Mouse (Mus musculus) ovary, adult 18-20 months (tissue): ENCODE data around the gene Hspa1a.
"Not testable (repeated sequence)": the region's sequence is repeated elsewhere in the genome, so short reads cannot be mapped to it uniquely, and the experiment has no call there.

Experiments
- DNase-seq: peaks from one replicate; pipeline ENCODE4 v3.0.0; 2022; ENCODE audit warnings: low spot score, mixed read lengths

The Hspa1a gene

DNA sequence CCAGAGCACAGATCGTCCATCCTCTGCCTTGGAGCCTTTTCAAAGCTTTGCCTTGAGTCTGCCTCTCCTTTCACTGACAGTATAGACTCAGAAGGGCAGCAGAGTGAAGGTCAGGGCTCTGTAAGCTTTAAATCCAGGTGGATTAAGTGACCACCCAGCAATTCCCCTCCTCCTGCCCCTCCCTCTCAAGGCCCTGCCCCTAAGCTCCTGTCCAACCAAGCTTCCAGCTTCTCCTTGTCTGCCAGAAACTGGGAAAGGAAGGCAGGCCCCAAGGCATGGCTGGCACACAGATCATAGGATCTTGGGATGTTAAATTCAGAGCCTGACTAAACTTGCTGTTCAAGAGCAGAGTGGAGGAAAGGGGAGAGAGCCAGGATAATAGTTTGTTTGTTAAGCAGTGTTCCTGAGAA is 7.3 kb downstream of the Hspa1a start:
- no peak for DNase-seq

DNA sequence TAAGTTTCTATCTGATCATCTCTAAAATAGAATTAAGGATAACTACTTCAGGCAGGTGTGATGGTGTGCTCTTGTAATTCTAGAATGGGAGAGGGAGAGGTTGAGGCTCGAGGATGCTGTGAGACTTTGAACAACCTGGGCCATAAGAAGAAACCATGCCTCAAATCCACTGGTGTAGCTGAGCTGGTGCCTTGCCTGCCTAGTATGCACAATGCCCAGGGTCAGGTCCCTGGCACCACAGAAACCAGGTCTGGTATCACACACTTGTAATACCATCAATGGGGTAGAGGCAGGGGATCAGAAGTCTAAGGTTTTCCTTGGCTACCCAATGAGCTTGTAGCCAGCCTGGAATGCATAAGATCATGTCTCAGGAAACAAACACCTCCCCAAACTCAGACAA is 9.1 kb downstream of the Hspa1a start:
- no peak for DNase-seq

DNA sequence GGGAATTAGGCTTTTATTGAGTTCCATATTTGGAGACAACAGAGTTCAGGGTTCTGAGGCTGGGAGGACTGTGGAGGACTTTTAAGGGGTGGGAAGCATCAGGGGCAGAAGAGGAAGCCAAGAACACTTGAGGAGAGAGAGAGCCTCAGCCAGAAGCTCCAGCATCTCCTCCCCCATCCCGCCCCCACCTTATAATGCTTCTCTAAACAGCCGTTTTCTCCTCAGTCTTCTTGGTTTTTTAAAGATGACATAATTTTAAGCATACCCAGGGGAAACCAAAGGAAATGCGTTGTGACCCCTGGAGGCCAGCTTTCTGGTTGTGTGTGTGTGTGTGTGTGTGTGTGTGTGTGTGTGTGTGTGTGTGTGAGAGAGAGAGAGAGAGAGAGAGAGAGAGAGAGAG is 9.8 kb downstream of the Hspa1a start:
- DNase-seq = no peak

DNA sequence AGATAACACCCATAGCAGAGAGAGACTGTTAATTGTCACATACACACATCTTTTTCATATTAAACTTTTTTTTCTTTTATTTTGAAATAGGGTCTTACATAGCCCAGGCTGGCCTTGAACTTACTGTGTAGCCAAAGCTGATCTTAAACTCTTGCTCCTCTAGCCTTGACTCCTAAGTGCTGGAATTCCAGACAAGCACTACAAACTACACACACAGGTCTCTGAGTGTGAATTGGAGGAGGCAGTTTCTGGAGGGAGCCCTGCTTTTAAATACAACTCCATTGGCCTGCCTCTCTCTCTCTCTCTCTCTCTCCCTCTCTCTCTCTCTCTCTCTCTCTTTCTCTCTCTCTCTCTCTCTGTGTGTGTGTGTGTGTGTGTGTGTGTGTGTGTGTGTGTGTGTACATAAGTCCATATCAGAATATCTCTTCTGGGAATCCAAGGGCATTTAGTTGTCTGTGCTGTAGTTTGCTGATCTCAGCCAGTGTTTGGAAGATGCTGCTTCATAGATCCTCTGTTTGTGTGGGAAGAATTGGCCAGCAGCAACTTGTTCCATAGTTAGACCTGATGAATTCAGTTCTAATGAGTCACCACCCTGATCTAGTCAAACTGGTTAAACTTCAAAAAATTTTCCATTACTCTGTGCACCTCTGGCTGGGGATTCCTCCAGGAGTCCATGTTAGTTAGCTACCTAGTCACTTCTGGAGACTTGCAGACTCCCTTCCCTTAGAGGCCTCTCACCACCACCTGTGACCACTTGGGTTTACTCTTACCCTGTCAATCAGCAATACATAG is 11.1 kb downstream of the Hspa1a start:
- no peak for DNase-seq

DNA sequence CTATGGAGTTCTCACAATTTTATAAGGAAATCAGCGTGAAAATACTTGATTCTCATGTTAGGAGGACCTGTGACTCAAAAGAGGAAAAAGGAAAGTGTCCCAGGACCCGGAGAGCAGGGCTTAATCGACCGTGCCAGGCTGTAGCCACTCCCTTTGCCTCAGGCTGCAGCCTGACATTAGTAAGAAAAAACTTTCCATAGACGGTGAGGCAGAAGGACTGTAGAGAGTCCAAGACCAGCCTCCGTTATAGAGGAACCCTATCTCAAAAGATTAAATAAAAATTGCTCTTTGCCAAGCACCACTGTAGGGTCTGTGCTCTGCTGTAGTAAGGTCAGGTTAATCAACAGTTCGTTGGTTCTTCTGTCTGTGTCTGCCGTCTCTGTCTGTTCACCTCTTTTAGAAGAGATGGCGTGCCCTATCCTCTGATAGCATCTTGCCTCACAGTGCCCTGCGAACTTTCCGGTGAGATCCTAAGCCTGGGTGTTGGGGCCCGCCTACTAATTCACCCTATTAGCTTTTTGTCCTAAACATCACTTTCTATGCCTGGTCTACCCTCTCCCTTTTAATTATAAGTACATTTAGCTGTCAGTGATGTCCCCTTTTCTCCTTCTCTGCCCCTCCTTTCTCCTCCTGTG is 12.0 kb downstream of the Hspa1a start:
- peak; percentile 49 for DNase-seq

DNA sequence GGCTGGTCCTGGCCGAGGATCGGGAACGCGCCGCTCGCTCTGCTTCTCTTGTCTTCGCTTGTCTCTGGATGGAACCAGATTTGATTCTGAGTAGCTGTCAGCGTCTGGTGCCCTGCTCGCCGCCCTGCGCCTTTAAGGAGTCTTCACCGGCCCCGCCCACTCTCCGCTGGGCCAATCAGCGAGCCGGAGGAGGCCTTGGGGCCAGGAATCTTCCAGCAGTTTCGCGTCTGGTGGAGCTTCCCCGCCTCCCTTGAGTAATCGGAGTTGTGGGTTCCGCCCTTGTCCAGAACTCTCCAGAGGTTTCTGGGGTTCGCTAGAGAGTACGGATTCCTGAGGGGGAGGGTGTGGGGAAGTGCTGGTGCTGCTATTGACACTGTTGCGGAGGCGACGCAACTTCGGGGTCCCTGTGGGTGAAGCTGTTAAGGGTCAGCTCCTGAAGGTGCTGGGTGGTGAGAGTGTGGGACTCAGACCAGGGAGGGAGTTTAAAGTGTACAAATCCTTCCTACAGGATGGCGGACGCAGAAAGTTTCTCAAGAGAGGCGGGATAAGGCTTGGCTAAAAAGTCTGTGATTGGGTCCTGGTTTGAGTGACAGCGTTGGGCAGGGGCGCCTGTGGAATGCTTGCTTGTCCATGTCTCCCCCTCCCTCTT is 12.7 kb downstream of the Hspa1a start, which contains the start of gene Hspa1b:
Hspa1b (minus strand) TSS at position 109 of the 649 bp plus-strand sequence.
- peak; percentile 84 for DNase-seq

DNA sequence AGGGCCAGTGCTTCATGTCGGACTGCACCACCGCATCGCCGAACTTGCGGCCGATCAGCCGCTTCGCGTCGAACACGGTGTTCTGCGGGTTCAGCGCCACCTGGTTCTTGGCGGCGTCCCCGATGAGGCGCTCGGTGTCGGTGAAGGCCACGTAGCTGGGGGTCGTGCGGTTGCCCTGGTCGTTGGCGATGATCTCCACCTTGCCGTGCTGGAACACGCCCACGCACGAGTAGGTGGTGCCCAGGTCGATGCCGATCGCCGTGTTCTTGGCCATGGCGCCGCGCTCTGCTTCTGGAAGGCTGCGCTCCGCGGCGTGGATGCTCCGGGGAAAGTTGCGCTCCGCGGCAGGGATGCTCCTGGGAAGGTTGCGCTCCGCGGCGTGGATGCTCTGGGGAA is 13.2 kb downstream of the Hspa1a start:
- DNase-seq = not testable (repeated sequence)

DNA sequence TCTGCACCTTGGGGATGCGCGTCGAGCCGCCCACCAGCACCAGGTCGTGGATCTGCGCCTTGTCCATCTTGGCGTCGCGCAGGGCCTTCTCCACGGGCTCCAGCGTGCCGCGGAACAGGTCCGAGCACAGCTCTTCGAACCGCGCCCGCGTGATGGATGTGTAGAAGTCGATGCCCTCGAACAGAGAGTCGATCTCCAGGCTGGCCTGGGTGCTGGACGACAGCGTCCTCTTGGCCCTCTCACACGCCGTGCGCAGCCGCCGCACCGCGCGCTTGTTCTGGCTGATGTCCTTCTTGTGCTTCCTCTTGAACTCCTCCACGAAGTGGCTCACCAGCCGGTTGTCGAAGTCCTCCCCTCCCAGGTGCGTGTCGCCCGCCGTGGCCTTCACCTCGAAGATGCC is 14.0 kb downstream of the Hspa1a start:
- not testable (repeated sequence) for DNase-seq

DNA sequence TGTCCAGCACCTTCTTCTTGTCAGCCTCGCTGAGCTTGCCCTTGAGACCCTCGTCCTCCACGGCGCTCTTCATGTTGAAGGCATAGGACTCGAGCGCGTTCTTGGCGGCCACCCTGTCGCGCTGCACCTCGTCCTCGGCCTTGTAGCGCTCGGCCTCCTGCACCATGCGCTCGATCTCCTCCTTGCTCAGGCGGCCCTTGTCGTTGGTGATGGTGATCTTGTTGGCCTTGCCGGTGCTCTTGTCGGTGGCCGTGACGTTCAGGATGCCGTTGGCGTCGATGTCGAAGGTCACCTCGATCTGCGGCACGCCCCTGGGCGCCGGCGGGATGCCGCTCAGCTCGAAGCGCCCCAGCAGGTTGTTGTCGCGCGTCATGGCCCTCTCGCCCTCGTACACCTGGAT is 14.7 kb downstream of the Hspa1a start:
- DNase-seq = not testable (repeated sequence)

DNA sequence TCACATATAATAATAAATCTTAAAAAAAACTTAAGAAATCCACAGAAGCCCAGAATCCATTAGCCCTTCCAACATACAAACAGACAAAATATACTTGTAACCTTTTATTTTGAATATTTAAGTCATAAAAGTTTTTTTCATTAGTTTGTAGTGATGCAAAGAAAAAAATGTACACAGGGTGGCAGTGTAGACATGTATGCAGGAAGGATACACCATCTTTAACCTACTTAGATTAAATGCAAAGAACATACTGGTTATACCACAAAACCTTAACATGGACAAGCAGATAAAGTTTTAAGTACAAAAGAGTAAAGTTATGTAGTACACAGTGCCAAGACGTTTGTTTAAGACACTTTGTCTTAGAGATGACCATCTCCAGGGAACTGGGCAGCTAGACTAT is 15.6 kb downstream of the Hspa1a start:
- no peak for DNase-seq

DNA sequence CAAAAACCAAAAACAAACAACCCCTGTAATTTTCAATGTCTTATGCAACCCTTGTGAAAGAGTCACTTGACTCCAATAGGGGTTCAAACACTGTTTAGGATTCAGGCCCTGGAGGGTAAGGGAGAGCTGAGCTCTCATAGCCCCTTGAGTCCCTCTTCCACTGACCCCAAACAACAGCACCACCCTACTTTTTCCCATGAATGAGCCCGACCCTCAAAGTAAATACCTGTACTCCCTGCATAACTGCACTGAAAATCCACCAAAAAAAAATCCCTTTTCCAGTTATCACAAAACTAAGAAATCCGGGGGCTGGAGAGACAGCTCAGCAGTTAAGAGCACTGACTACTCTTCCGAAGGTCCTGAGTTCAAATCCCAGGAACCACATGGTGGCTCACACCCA is 16.1 kb downstream of the Hspa1a start:
- DNase-seq = no peak

DNA sequence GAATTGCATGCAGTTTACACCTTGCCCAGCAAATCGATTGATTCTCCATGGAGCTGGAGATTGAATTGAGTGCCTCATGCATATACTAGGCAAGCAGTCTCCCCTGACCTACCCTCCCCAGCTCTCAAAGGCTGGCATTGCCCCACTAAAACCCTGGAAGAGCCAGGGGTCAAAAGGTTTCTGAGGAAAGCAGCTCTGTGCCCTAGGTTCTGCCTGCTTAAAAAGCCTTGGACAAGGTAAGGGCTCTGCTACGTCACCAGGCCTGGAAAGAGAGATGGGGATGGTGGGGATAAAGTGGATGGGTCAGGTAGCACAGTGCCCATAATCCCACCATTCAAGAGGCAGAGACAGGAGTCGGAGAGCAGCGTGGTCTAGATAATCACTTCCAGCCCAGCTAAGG is 17.1 kb downstream of the Hspa1a start:
- DNase-seq = no peak

DNA sequence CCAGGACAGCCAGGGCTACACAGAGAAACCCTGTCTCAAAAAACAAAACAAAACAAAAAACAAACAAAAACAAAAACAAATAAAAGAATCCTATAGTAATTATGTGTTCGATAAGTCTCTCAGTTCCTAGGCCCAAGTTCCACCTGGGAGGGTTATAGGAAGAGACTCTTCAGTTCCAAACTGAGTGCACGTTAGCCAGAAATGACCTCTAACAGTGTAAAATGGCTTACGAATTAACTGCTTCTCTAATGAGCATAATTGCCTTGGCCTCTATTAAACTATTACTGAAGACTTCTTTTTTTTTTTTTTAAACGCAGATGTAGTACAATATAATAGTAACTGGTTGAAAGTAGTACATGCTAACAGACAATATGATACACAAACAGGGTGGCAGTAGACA is 18.1 kb downstream of the Hspa1a start:
- no peak for DNase-seq

DNA sequence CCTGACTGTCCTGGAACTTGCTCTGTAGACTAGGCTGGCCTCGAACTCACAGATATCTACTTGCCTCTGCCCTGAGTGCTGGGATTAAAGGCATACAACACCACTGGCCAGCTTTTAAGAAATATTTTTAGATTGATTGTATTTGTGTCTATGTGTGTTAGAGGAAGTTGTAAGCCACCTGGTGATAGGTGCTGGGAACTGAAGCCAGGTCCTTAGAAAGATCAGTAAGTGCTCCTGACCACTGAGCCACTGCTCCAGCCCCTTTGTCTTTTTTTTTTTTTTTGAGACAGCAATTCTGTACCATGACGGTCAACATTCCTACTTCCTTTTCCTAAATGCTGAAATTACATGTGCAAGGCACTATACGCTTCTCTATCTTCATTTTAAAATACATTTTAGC is 18.7 kb downstream of the Hspa1a start:
- no peak for DNase-seq

DNA sequence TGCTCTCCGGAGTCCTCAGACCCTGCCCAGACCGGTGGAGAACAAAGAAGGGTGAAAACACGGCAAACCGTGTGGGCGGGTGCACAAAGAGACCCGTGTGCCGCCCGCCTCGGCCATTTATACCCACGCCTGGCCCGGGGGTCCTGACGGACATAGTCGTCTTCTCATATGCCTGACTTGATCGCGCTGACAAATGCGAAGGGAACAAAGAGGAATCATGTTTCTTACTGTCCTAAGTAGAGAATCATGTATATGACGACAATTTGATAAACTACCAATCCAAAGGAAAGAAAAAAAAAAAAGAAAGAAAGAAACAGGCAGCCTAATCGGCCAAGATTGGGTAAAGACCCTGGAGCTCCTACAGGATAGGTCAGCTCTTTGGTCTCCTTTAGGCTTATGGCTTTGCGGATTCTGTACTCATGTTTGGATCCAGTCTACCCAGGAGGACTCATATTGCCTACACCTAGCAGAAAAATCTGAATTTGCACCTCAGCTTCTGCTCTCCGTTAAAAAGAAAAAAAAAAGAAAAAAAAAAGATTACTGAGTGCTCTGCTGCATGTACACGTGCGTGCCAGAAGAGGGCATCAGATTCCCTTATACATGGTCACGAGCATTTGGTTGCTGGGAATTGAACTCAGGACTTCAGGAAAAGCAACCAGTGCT is 19.4 kb downstream of the Hspa1a start:
- peak; percentile 60 for DNase-seq

DNA sequence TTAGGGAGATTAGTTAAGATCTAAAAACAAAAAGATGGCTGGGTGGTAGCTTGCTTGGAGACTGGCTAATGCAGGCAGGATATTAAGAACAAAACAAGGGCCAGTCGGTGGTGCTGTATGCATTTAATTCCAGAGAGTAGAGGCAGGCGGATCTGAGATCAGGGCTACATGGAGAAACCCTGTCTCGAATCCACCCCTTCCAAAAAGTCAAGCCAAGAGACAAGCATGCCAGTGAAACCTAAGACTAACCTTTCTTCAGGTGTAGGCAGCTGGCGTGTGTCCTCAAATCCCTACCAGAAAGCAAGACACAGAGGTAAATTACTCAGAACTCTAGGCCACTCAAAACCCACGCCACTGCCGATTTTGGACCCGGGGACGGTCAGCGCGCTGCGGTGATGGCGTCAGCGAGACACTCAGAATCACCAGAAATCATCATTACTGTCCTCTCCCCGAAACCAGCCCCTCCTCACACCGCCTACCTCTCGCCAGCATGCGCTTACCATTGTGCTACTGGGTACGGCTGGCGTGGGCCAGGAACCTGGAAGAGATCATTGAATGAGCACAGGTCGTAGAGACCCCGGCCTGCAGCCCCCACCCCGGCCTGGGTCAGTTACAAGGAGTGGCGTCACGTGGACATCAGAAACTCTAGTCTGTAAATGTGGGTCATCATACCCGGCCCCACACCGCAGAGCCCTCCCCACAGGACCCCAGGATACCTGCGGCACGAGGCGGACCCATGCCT is 20.1 kb downstream of the Hspa1a start:
- DNase-seq = no peak

DNA sequence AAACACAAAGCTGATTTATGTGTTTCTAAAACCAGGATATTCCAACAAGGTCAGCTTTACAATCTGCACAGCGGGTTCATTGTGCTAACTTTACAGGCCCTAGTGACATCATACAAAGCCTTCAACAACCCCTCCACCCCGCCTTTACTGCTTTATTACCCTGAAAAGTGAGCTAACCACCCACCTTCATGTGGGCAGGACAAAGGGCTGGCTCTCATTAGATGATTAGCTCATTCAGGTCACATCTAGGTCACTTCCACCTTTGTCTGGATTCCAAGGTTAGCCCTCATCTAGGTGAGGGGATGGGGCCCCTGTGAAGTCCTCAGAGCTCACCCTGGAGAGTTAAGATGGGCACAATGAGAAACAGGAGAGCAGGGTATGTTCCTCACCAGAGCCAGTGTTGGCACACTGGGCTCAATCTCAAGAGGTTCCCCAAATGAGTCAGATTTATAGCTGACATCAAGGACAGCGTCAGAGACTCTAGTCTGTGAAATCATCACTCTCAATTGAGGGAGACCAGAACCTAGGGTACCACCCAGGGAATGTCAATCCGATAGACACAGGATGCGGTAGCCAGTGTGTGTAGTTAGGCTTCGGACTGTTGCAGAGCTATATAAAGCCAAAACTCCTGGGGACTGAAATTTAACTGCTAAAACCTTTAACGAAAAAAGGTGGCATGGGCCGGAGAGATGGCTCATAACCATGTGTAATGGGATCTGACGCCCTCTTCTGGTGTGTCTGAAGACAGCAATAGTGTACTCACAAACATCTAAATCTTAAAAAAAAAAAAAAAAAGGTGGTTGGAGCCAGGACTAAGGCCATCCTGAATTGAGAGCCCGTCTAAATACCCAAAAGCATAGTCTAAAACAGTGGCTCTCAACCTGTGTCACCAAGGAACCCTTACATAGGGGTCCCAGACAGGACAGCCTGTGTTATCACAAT is 21.2 kb downstream of the Hspa1a start:
- DNase-seq = no peak

DNA sequence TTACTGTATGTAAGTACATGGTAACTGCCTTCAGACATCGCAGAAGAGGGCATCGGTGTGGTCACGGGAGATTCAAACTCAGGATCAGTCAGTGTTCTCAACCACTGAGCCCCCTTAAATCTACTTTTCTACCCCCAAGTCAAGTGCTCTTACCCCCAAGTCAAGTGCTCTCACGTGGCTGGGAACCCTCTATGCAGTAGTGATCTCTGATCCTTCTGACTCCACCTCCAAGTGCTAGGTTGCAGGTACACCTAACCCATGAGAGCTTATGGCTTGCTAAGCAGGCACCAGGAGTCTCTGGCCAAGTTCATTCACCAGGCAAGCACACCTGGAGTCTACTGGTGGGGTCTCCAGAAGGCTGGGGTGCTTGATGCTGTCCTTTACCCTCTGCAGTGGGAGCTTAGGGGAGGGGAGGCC is 22.4 kb downstream of the Hspa1a start:
- no peak for DNase-seq

DNA sequence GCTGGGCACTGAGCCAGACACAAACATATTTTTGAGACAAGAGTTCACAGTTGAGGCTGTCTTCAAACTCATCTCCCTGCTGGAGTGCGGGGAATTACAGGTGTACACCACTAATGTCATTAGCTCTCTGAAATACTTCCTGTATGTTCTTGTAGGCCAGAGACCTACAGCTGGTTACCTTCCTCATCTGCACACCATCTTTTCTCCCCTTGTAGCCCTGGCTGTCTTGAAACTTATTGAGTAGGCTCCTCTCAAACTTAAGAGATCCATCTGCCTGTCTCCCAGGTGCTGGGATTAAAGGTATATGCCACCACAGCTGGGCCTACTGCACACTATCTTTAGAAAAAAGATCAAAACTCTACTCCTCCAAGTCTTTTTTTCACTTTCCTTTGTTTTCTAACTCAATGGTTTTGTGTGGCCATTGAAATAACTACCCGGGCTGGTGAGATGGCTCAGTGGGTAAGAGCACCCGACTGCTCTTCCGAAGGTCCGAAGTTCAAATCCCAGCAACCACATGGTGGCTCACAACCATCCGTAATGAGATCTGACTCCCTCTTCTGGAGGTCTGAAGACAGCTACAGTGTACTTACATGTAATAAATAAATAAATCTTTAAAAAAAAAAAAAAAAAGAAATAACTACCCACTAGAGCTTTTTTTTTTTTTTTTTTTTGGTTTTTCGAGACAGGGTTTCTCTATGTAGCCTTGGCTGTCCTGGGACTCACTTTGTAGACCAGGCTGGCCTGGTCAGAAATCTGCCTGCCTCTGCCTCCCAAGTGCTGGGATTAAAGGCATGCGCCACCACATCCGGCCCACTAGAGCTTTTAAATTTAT is 23.0 kb downstream of the Hspa1a start:
- DNase-seq = not testable (repeated sequence)

DNA sequence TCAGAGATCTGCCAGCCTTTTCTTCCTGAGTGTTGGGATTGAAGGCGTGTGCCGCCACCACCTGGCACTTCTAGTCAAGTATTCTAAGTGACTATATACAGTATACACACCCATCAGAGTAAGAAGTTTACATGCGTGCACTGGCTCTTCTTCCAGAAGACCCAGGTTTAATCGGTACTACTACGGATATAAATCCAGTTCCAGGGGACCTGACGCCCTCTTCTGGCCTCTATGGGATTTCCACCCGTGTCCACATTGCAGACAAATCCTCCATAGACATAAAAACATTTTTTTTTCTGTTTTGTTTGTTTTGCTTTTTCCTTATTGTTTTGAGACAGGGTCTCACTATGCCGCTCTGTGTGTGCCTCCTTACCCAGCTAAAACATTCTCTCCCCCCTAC is 24.4 kb downstream of the Hspa1a start:
- DNase-seq = no peak
